Mouse (Mus musculus): ENCODE results near the gene Ttc13.

The Ttc13 gene

GRCm38 (mm10) chr8:124704376-124704775 is 17.4 kb downstream of the Ttc13 start:
- DNase-seq (ENCODE audit: extremely low read depth, low read depth, low spot score) = no peak

- no peak for DNase-seq (ENCODE audit: extremely low read depth, low read depth, low spot score)
Observed at GRCm38 (mm10) chr8:124703526-124703925, 18.3 kb downstream of the Ttc13 start.

DNA sequence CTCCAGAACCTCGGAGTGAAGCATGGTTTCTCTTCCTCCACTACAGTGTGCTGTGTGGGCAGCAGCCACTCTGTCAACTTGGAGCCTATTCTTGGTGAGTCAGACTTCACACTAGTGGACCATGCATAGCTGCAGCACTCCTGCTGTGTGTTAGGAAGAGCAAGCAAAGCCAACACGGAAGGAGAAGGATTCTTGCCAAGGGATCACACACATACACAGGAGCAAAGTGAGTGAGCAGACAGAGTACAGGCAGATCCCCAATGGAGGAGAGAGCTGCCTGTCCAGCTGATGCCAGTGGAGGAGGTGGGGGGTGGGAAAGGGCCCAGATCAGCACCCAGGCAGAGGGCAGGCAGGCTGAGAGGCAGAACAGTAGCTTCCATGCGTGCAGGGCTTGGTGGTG is 19.6 kb downstream of the Ttc13 start:
- no peak for DNase-seq (ENCODE audit: extremely low read depth, low read depth, low spot score)

- DNase-seq (ENCODE audit: extremely low read depth, low read depth, low spot score) = no peak
Observed at GRCm38 (mm10) chr8:124701023-124701422, 20.8 kb downstream of the Ttc13 start.

DNA sequence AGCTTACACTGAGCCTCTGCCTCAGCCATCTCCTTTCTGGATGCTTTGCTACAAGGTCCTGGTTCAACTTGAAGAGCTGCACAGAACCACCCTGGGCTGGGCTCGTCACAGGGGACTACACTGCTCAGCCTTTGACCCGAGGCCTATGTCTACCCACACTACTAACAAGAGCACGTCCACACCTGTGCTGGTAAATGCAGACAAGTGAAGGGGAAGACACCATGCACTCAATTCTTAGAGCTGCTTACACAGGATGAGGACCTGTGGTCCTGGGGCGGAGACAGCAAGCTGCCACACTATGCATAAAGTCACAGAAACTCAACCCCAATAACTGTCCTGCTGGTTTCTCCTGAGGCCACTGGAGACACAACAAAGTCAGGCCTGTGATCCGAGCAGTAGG is 21.5 kb downstream of the Ttc13 start:
- DNase-seq (ENCODE audit: extremely low read depth, low read depth, low spot score) = no peak

- no peak for DNase-seq (ENCODE audit: extremely low read depth, low read depth, low spot score)
Observed at GRCm38 (mm10) chr8:124695424-124696100, 26.2 kb downstream of the Ttc13 start.

GRCm38 (mm10) chr8:124691706-124692105 is 30.1 kb downstream of the Ttc13 start:
- no peak for DNase-seq (ENCODE audit: extremely low read depth, low read depth, low spot score)

GRCm38 (mm10) chr8:124688899-124689298 is 32.9 kb downstream of the Ttc13 start:
- DNase-seq (ENCODE audit: extremely low read depth, low read depth, low spot score) = no peak

DNA sequence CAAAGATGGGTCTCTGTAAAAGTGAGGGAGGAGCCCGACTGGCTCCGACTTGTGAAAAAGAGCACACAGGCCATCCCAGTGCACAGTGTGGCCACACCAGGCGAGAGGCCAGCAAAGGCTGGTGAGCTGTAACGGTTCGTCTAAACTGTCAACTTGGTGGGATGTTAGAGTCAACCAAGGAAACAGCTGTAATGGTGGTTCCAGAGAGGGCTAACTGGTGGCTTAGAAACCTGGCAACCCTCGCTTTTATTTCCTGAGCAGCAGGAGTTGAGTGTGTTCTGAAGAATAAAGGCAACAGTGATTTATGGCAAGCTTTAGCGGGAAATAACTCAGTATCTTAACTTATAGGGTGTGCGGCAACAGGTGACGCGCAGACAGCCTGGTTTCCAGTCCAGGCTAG is 39.6 kb downstream of the Ttc13 start:
- DNase-seq (ENCODE audit: extremely low read depth, low read depth, low spot score) = no peak

- no peak for DNase-seq (ENCODE audit: extremely low read depth, low read depth, low spot score)
Observed at GRCm38 (mm10) chr8:124681792-124682157, 40.0 kb downstream of the Ttc13 start.

GRCm38 (mm10) chr8:124681077-124681791 is 40.5 kb downstream of the Ttc13 start:
- DNase-seq (ENCODE audit: extremely low read depth, low read depth, low spot score) = no peak

DNA sequence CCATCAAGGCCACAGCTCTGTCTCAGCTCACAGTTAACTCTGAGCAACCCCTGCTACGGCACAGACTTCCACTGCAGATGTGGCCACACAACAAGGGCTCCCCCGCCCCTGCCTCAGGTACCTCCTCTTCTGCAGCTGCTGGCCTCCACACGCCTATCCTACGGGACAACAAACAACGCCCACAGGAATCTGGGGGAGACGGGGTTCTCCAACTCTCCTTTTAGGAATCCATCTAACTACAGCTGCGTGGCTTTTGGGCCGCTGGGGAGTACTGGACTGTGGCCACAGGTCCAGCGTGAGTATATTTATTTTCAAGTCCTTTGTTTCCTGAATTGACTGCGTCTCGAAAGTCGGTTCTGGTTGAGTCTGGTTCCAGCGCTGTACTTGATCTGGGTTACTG is 43.5 kb downstream of the Ttc13 start:
- DNase-seq (ENCODE audit: extremely low read depth, low read depth, low spot score) = no peak

- no peak for DNase-seq (ENCODE audit: extremely low read depth, low read depth, low spot score)
Observed at GRCm38 (mm10) chr8:124677486-124677885, 44.3 kb downstream of the Ttc13 start.

- DNase-seq (ENCODE audit: extremely low read depth, low read depth, low spot score) = no peak
Observed at GRCm38 (mm10) chr8:124677078-124677477, 44.7 kb downstream of the Ttc13 start.

GRCm38 (mm10) chr8:124676661-124677060 is 45.1 kb downstream of the Ttc13 start:
- DNase-seq (ENCODE audit: extremely low read depth, low read depth, low spot score) = no peak

DNA sequence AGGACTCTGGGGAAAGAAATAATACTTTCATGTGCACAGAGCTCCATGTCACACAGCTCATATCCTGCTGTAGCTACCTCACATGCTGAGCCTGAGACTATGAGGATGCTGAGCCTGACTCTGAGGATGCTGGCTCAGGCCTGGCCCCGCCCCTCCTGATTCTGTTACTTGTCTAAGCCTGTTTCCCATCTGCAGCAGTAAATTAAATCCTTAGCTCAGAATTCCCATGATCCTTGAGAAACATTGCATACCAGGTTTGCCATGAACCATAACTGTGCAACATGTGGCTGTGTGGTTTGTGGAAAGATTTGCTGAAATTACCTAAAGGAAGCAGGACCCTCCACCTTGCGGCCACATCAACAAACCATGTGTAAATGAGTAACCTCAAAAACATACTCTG is 49.4 kb downstream of the Ttc13 start:
- DNase-seq (ENCODE audit: extremely low read depth, low read depth, low spot score) = no peak

DNA sequence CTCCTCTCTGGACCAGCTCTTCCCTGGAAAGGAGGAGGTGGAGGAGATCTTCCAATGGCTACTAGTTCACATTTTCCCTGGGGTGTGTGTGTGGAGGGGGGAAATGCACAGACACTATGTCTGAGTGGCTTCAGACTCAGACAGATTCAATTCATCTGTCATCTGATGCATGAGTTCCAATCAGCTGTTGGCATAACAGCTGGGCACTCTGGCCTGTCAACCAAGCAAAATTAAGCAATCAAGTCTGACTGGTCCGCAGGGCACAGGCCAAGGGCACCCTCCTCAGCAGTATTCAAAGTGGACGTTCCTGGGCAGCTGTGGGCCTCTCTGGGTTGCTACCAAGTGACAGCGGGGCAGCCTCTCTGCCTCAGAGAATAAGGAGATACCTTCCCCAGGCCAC is 53.0 kb downstream of the Ttc13 start:
- DNase-seq (ENCODE audit: extremely low read depth, low read depth, low spot score) = no peak

DNA sequence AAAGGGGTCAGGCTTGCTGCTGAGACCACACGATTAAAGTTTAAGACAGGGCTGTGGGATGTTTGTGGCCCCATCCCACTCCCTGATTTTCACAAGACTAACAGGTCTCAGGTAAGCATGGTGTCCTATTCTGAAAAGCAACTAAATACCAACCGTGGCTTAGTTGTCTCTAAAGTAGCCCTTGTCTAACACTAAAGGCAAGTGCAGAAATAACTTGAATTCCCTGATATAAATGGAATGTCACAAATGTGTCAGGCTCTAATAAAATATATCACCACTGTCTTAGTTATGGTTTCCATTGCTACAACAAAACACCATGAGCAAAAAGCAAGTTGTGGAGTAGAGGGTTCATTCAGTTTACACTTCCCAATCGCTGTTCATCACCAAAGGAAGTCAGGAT is 57.4 kb downstream of the Ttc13 start:
- no peak for DNase-seq (ENCODE audit: extremely low read depth, low read depth, low spot score)

- DNase-seq (ENCODE audit: extremely low read depth, low read depth, low spot score) = no peak
Observed at GRCm38 (mm10) chr8:124663874-124664230, 57.9 kb downstream of the Ttc13 start.

GRCm38 (mm10) chr8:124663112-124663873 is 58.5 kb downstream of the Ttc13 start, which contains the start of gene 2310022B05Rik:
TSS of gene 2310022B05Rik (minus strand) at chr8:124663369.
- no peak for DNase-seq (ENCODE audit: extremely low read depth, low read depth, low spot score)

DNA sequence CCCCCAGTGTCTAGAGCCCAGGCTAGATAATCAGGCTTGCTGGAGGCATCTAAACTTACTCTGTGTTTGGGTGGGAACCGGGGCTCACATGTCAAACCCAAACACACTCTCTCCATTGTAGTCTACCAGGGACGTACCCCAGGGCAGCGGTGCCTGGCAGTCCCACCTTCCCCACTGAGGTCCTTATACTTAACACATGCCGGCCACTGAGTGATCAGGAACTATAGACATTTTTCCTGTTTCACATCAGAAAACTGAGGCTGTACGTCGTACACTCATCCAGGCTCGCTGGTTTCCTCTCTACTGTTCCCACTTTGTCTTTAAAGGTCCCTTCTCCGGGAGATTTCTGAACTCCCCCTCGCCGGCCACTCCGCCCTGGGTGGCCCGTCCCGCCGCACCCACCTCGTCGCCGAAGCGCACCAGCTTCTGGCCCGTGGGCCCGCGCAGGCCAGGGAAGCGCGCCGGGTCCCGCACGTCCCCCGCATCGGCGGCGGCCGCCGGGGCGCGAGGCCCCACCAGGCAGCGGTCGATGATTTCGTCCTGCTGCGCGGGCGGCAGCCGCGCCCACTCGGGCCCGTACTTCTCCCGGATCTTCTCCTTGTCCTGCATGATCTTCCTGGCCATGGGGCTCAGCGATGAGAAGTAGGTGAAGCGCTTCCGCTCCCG is 59.2 kb downstream of the Ttc13 start:
- DNase-seq (ENCODE audit: extremely low read depth, low read depth, low spot score) = no peak

Measured in fat pad, adult 2 months (tissue).